Mouse (Mus musculus) heart, embryonic 10.5 days (tissue): Measurements from ENCODE around the gene Wdfy3. TPM values are rescaled to one million over a fixed set of nuclear protein-coding genes. Genes with fewer than 3 reads are reported as not detected.
A peak's percentile ranks its signal among the peaks of the same experiment; 100 is the strongest.
"Not testable (repeated sequence)": the region's sequence is repeated elsewhere in the genome, so short reads cannot be mapped to it uniquely, and the experiment has no call there.

Source experiments
- DNase-seq: peaks from one replicate; pipeline ENCODE4 v3.0.0-alpha.2; 2017; ENCODE audit warnings: low spot score
- H3K27ac ChIP-seq: fragments of 300-500 bp; sonication (generic); 2 replicates; pipeline ENCODE4 v1.5.1; 2016; ENCODE audit warnings: mild to moderate bottlenecking
- H3K27me3 ChIP-seq: fragments of 300-500 bp; sonication (generic); 2 replicates; pipeline ENCODE4 v1.6.1; 2016; ENCODE audit warnings: mild to moderate bottlenecking; ENCODE audit not compliant: poor library complexity, insufficient read depth, severe bottlenecking
- H3K36me3 ChIP-seq: fragments of 300-500 bp; sonication (generic); 2 replicates; pipeline ENCODE4 v1.6.1; 2016; ENCODE audit warnings: mild to moderate bottlenecking, moderate library complexity
- H3K4me1 ChIP-seq: fragments of 300-500 bp; sonication (generic); 2 replicates; pipeline ENCODE4 v1.6.1; 2016; ENCODE audit warnings: mild to moderate bottlenecking
- H3K4me3 ChIP-seq: fragments of 300-500 bp; sonication (generic); 2 replicates; pipeline ENCODE4 v1.5.1; 2016; ENCODE audit warnings: mild to moderate bottlenecking, moderate library complexity
- H3K9me3 ChIP-seq: fragments of 300-500 bp; sonication (generic); 2 replicates; pipeline ENCODE4 v1.6.1; 2016; ENCODE audit warnings: mild to moderate bottlenecking, moderate library complexity
- WGBS: fragments of 180-500 bp; shearing (Covaris S2); methylation state at CpG from one replicate; pipeline ENCODE4 v1.1.7; 2016; 5-methylcytosine and 5-hydroxymethylcytosine counted together
- polyA plus RNA-seq: library from polyadenylated mRNA; unstranded; fragments of >200 nt; fragmentation: Nextera tagmentation; extraction: Ambion mirVana; gene quantifications from 2 replicates; pipeline ENCODE4 v1.2.1, GENCODE M21; 2016

Gene Wdfy3
- polyA plus RNA-seq, 1 experiment from 2014 or later: 14.4 TPM

GRCm38 (mm10) chr5:101988476-101988875 is 81.2 kb downstream of the Wdfy3 start:
- Histone ChIP-seq H3K36me3 (0 out of 2 replicates have a peak, but pooled peaks cover 5% of the 10 kb centered on the region), H3K27me3 (no peaks in the 10 kb centered on the region), H3K4me1 (peaks cover 15% of the 10 kb centered on the region), H3K9me3 (no peaks in the 10 kb centered on the region), H3K27ac (no peak overlapping the region), H3K4me3 (no peak overlapping the region)
- WGBS: 91% methylated on average over 10 of the region's 10 CpGs
- DNase-seq: no peak

- Histone ChIP-seq H3K36me3 (0 out of 2 replicates have a peak, but pooled peaks cover 5% of the 10 kb centered on the region), H3K27me3 (no peaks in the 10 kb centered on the region)
Observed at GRCm38 (mm10) chr5:101986694-101987093, 83.0 kb downstream of the Wdfy3 start.

GRCm38 (mm10) chr5:101982239-101982638 is 87.5 kb downstream of the Wdfy3 start:
- DNase-seq: no peak
- H3K27ac ChIP-seq: no peak overlapping the region

More at GRCm38 (mm10) chr5:101986694-101987093, 83.0 kb downstream of the Wdfy3 start:
- no peak overlapping the region for H3K4me3 ChIP-seq
- no peak for DNase-seq
- H3K9me3 ChIP-seq: no peaks in the 10 kb centered on the region
- 0 out of 2 replicates have a peak, but pooled peaks cover 7% of the 10 kb centered on the region for H3K4me1 ChIP-seq
- WGBS: 67% methylated on average over 3 of the region's 3 CpGs
- H3K27ac ChIP-seq: no peak overlapping the region

GRCm38 (mm10) chr5:101979594-101979993 is 90.1 kb downstream of the Wdfy3 start:
- Histone ChIP-seq H3K27ac (no peak overlapping the region), H3K4me3 (no peak overlapping the region), H3K27me3 (no peaks in the 10 kb centered on the region), H3K4me1 (peaks cover 25% of the 10 kb centered on the region), H3K9me3 (no peaks in the 10 kb centered on the region), H3K36me3 (peaks cover 30% of the 10 kb centered on the region)
- WGBS: 42% methylated on average over 6 of the region's 6 CpGs
- no peak for DNase-seq

More at GRCm38 (mm10) chr5:101982239-101982638, 87.5 kb downstream of the Wdfy3 start:
- H3K27me3 ChIP-seq: no peaks in the 10 kb centered on the region
- no peaks in the 10 kb centered on the region for H3K9me3 ChIP-seq
- WGBS: 69% methylated on average over 5 of the region's 5 CpGs
- H3K36me3 ChIP-seq: peaks cover 33% of the 10 kb centered on the region
- no peak overlapping the region for H3K4me3 ChIP-seq
- H3K4me1 ChIP-seq: peaks cover 23% of the 10 kb centered on the region

GRCm38 (mm10) chr5:101972594-101972993 is 97.1 kb downstream of the Wdfy3 start:
- DNase-seq, H3K27me3 ChIP-seq, H3K9me3 ChIP-seq, H3K27ac ChIP-seq, H3K4me3 ChIP-seq: not testable (repeated sequence)
- 73% methylated on average over 4 of the region's 4 CpGs for WGBS
- Histone ChIP-seq H3K36me3 (peaks cover 11% of the 10 kb centered on the region), H3K4me1 (peaks cover 11% of the 10 kb centered on the region; the same call in 1 of the 2 replicates)

- peak overlapping the region; percentile 64 for H3K27ac ChIP-seq
- no peaks in the 10 kb centered on the region for H3K9me3 ChIP-seq
- H3K27me3 ChIP-seq: no peaks in the 10 kb centered on the region
- H3K4me3 ChIP-seq: no peak overlapping the region
- H3K36me3 ChIP-seq: peaks cover 20% of the 10 kb centered on the region
- peaks cover 11% of the 10 kb centered on the region; the same call in 1 of the 2 replicates for H3K4me1 ChIP-seq
- DNase-seq: no peak
- WGBS: 52% methylated on average over 12 of the region's 12 CpGs
Observed at GRCm38 (mm10) chr5:101968153-101968851, 101.4 kb downstream of the Wdfy3 start.

- Histone ChIP-seq H3K4me1 (peaks cover 14% of the 10 kb centered on the region; the same call in 1 of the 2 replicates), H3K36me3 (peaks cover 20% of the 10 kb centered on the region), H3K27ac (peak overlapping the region; percentile 64; the same call in 1 of the 2 replicates), H3K4me3 (no peak overlapping the region), H3K9me3 (no peaks in the 10 kb centered on the region), H3K27me3 (no peaks in the 10 kb centered on the region)
- no peak for DNase-seq
- 48% methylated on average over 2 of the region's 2 CpGs for WGBS
Observed at GRCm38 (mm10) chr5:101967832-101968152, 101.9 kb downstream of the Wdfy3 start.

- Histone ChIP-seq H3K4me3 (no peak overlapping the region), H3K27ac (no peak overlapping the region), H3K36me3 (peaks cover 43% of the 10 kb centered on the region), H3K4me1 (peaks cover 6% of the 10 kb centered on the region; the same call in 1 of the 2 replicates), H3K9me3 (no peaks in the 10 kb centered on the region), H3K27me3 (no peaks in the 10 kb centered on the region)
- peak; percentile 57 for DNase-seq
- WGBS: 82% methylated on average over 4 of the region's 4 CpGs
Observed at GRCm38 (mm10) chr5:101962824-101963223, 106.9 kb downstream of the Wdfy3 start.

GRCm38 (mm10) chr5:101959369-101959768 is 110.4 kb downstream of the Wdfy3 start:
- no peaks in the 10 kb centered on the region for H3K27me3 ChIP-seq
- 95% methylated on average over 13 of the region's 13 CpGs for WGBS
- peaks cover 59% of the 10 kb centered on the region for H3K36me3 ChIP-seq
- H3K4me3 ChIP-seq: no peak overlapping the region
- no peak for DNase-seq
- H3K4me1 ChIP-seq: peaks cover 6% of the 10 kb centered on the region; the same call in 1 of the 2 replicates
- no peaks in the 10 kb centered on the region for H3K9me3 ChIP-seq
- no peak overlapping the region for H3K27ac ChIP-seq

GRCm38 (mm10) chr5:101958941-101959340 is 110.8 kb downstream of the Wdfy3 start:
- Histone ChIP-seq H3K27ac (no peak overlapping the region), H3K36me3 (peaks cover 63% of the 10 kb centered on the region), H3K4me1 (peaks cover 6% of the 10 kb centered on the region; the same call in 1 of the 2 replicates), H3K27me3 (no peaks in the 10 kb centered on the region), H3K4me3 (no peak overlapping the region), H3K9me3 (no peaks in the 10 kb centered on the region)
- no peak for DNase-seq
- WGBS: 92% methylated on average over 4 of the region's 4 CpGs

GRCm38 (mm10) chr5:101957419-101957818 is 112.3 kb downstream of the Wdfy3 start:
- Histone ChIP-seq H3K27ac (no peak overlapping the region), H3K27me3 (no peaks in the 10 kb centered on the region), H3K9me3 (no peaks in the 10 kb centered on the region), H3K36me3 (peaks cover 70% of the 10 kb centered on the region), H3K4me1 (no peaks in the 10 kb centered on the region), H3K4me3 (no peak overlapping the region)
- DNase-seq: peak; percentile 22
- 89% methylated on average over 8 of the region's 8 CpGs for WGBS

GRCm38 (mm10) chr5:101954393-101955340 is 115.1 kb downstream of the Wdfy3 start:
- no peak overlapping the region for H3K27ac ChIP-seq
- peak; percentile 68 for DNase-seq
- H3K4me1 ChIP-seq: no peaks in the 10 kb centered on the region
- no peaks in the 10 kb centered on the region for H3K9me3 ChIP-seq
- H3K36me3 ChIP-seq: peaks cover 76% of the 10 kb centered on the region
- H3K4me3 ChIP-seq: no peak overlapping the region
- no peaks in the 10 kb centered on the region for H3K27me3 ChIP-seq
- WGBS: 87% methylated on average over 16 of the region's 16 CpGs

GRCm38 (mm10) chr5:101951918-101952317 is 117.8 kb downstream of the Wdfy3 start:
- H3K27me3 ChIP-seq: no peaks in the 10 kb centered on the region
- DNase-seq: no peak
- no peak overlapping the region for H3K4me3 ChIP-seq
- no peaks in the 10 kb centered on the region for H3K9me3 ChIP-seq
- H3K27ac ChIP-seq: no peak overlapping the region
- H3K4me1 ChIP-seq: no peaks in the 10 kb centered on the region
- peaks cover 83% of the 10 kb centered on the region for H3K36me3 ChIP-seq
- 81% methylated on average over 1 of the region's 1 CpGs for WGBS
